ENCODE assay signal across 13 mouse cellular contexts in the genomic region with DNA sequence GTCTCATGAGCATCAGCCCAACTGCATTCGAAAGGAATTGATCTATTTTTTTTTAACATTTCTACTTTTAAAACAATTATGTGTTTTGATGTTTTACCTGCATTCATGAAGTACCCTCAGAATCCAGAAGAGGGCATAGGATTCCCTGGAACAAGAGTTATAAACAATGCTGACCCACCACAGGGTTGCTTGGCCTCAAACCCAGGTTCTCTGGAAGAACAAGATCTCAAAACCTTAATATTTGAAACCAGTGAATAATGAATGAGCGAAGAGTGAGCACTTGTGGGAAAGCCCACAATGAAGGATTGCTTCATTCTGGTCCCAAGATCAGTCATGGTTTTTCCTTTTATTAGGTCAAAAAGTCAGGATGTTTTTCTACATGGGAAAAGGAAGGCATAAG.
DNase-seq lines count a peak whose midpoint lies in the region; ATAC-seq and TF ChIP-seq lines count a peak whose summit lies in the region.
"Had no signal": no experiment of that assay in that cellular context is flagged by ENCODE, and none has a peak within 500 bp of the region (broad histone marks: within the 10 kb centered on the region; RNA-seq: fewer than 3 reads in every experiment).

No protein-coding gene starts in this region.

- H3K4me1 ChIP-seq in ES-E14 (ENCODE audit: control insufficient read depth in 2 of 2, insufficient read depth in 2 of 2, low read length in 2 of 2, poor library complexity in 1 of 2), result no peaks in the 10 kb centered on the region
- H3K4me1 ChIP-seq in forebrain, embryonic 14.5 days (ENCODE audit: control insufficient read depth, insufficient read depth, low read length), result no peaks in the 10 kb centered on the region
- H3K4me1 ChIP-seq: forebrain, embryonic 12.5 days; hindbrain, embryonic 15.5 days; liver, embryonic 13.5 days; midbrain, embryonic 15.5 days had no signal

- DNase-seq in kidney, adult 11 months, result peak; percentile 20
- no peak for DNase-seq in kidney, postnatal 4 days
- peak; percentile 55 for DNase-seq in CD4-positive, CD25-positive, alpha-beta regulatory T cell, adult 2 months (ENCODE audit: low read depth, low spot score)
- no peak for DNase-seq in ES-E14 (ENCODE audit: low read depth, low spot score)
- DNase-seq in kidney, postnatal 25 days, result peak; percentile 32 to 45
- no peak for DNase-seq in forebrain, embryonic 14.5 days (ENCODE audit: low spot score)
- no peak for DNase-seq in left cerebral cortex, adult 9 months (ENCODE audit: low spot score in 2 of 2)
- DNase-seq: gastrocnemius, postnatal 25 days; liver, embryonic 13.5 days; thymus, postnatal 25 days had no signal

- in situ Hi-C loops in ES-E14 (cut with MboI; ENCODE audit: low sequenced_read_pairs in 2 of 2, unreplicated experiment in 2 of 2), result no loop called here

- H3K4me2 ChIP-seq in forebrain, embryonic 14.5 days (ENCODE audit: low read length), result no peak overlapping the region
- H3K4me2 ChIP-seq: forebrain, embryonic 12.5 days; hindbrain, embryonic 15.5 days; liver, embryonic 13.5 days; midbrain, embryonic 15.5 days had no signal

- H3K4me3 ChIP-seq in ES-E14 (ENCODE audit: insufficient read depth in 1 of 2, low read depth in 1 of 2, low read length in 2 of 2, poor library complexity in 1 of 2, severe bottlenecking in 1 of 2), result no peak overlapping the region
- no peak overlapping the region for H3K4me3 ChIP-seq in forebrain, embryonic 14.5 days (ENCODE audit: low read depth, low read length)
- H3K4me3 ChIP-seq: forebrain, embryonic 12.5 days; hindbrain, embryonic 15.5 days; liver, embryonic 13.5 days; midbrain, embryonic 15.5 days had no signal

- H3K9me3 ChIP-seq in ES-E14 (ENCODE audit: control insufficient read depth, insufficient read depth, low read depth, low read length), result no peaks in the 10 kb centered on the region
- H3K9me3 ChIP-seq in forebrain, embryonic 14.5 days (replicated peaks; ENCODE audit: control insufficient read depth, low read length), result no peaks in the 10 kb centered on the region
- H3K9me3 ChIP-seq: forebrain, embryonic 12.5 days; hindbrain, embryonic 15.5 days; liver, embryonic 13.5 days; midbrain, embryonic 15.5 days had no signal

- ATAC-seq in forebrain, embryonic 14.5 days, result no peak
- ATAC-seq: midbrain, embryonic 15.5 days had no signal

- WGBS in forebrain, embryonic 14.5 days, result 85% methylated on average over 2 of the region's 2 CpGs

- H3K27me3 ChIP-seq in forebrain, embryonic 14.5 days (replicated peaks; ENCODE audit: control insufficient read depth, insufficient read depth, low read length), result no peaks in the 10 kb centered on the region
- H3K27me3 ChIP-seq: forebrain, embryonic 12.5 days; hindbrain, embryonic 15.5 days; liver, embryonic 13.5 days; midbrain, embryonic 15.5 days had no signal

- H3K27ac ChIP-seq in ES-E14 (ENCODE audit: insufficient read depth, low read depth, low read length, poor library complexity, severe bottlenecking), result no peak overlapping the region
- H3K27ac ChIP-seq in forebrain, embryonic 14.5 days (ENCODE audit: low read depth, low read length), result no peak overlapping the region
- H3K27ac ChIP-seq: forebrain, embryonic 12.5 days; hindbrain, embryonic 15.5 days; liver, embryonic 13.5 days; midbrain, embryonic 15.5 days had no signal

- H3K9ac ChIP-seq in ES-E14 (ENCODE audit: insufficient read depth, low read depth, low read length, poor library complexity, severe bottlenecking), result no peak overlapping the region
- no peak overlapping the region for H3K9ac ChIP-seq in forebrain, embryonic 14.5 days (ENCODE audit: low read length)
- H3K9ac ChIP-seq: forebrain, embryonic 12.5 days; hindbrain, embryonic 15.5 days; liver, embryonic 13.5 days; midbrain, embryonic 15.5 days had no signal

- no peaks in the 10 kb centered on the region for H3K36me3 ChIP-seq in ES-E14 (ENCODE audit: control insufficient read depth, insufficient read depth, low read length, poor library complexity, severe bottlenecking)
- no peaks in the 10 kb centered on the region for H3K36me3 ChIP-seq in forebrain, embryonic 14.5 days (ENCODE audit: control insufficient read depth, insufficient read depth, low read length)
- H3K36me3 ChIP-seq: forebrain, embryonic 12.5 days; hindbrain, embryonic 15.5 days; liver, embryonic 13.5 days; midbrain, embryonic 15.5 days had no signal

TF ChIP-seq in ES-E14, 5 proteins besides CTCF, POLR2A, EP300 and RAD21:
- TF ChIP-seq HCFC1 (IDR thresholded peaks at IDR 0.05; ENCODE audit: borderline replicate concordance, insufficient read depth, low read length), result no peak
- TF ChIP-seq ZC3H11A (IDR thresholded peaks at IDR 0.05; ENCODE audit: borderline replicate concordance, low read depth, low read length), result peak; percentile 18; the same call in 1 of the 2 replicates

Comparison
In these comparisons a context has a peak if more than half of its experiments do, and no peak if none do; other contexts are left out.
1. DNase-seq: peak in kidney, adult 11 months (single experiment), CD4-positive, CD25-positive, alpha-beta regulatory T cell, adult 2 months (single experiment) and kidney, postnatal 25 days (2 of 2); none in kidney, postnatal 4 days (0 of 2), ES-E14 (single experiment), forebrain, embryonic 14.5 days (single experiment) and left cerebral cortex, adult 9 months (0 of 2).